Mouse (Mus musculus) limb, embryonic 11.5 days (tissue): ENCODE measurements around the gene Inpp5e. TPM values are rescaled to one million over a fixed set of nuclear protein-coding genes. Genes with fewer than 3 reads are reported as not detected.
A peak's percentile ranks its signal among the peaks of the same experiment; 100 is the strongest.

ENCODE experiments used
- ATAC-seq: fragments of 200-750 bp; cut with Nextera tagmentation; 2 replicates; pipeline ENCODE4 v1.8.0; 2017; ENCODE audit warnings: low read depth; ENCODE audit not compliant: insufficient number of reproducible peaks, low FRiP score, low TSS enrichment
- DNase-seq: peaks from one replicate; pipeline ENCODE4 v3.0.0-alpha.2; 2015; ENCODE audit warnings: low spot score
- H3K27ac ChIP-seq: fragments of 300-500 bp; sonication (generic); replicated peaks from 2 replicates; pipeline ENCODE4 v1.5.1; 2014; ENCODE audit warnings: low read depth, mild to moderate bottlenecking, low read length
- H3K27me3 ChIP-seq: fragments of 300-500 bp; sonication (generic); 2 replicates; pipeline ENCODE4 v1.6.1; 2014; ENCODE audit warnings: mild to moderate bottlenecking, low read length, mixed read lengths; ENCODE audit not compliant: control insufficient read depth, insufficient read depth
- H3K36me3 ChIP-seq: fragments of 300-500 bp; sonication (generic); 2 replicates; pipeline ENCODE4 v1.6.1; 2014; ENCODE audit warnings: mild to moderate bottlenecking, low read length, moderate library complexity, mixed read lengths; ENCODE audit not compliant: control insufficient read depth, insufficient read depth
- H3K4me1 ChIP-seq: fragments of 300-500 bp; sonication (generic); 2 replicates; pipeline ENCODE4 v1.6.1; 2014; ENCODE audit warnings: low read length, mixed read lengths; ENCODE audit not compliant: control insufficient read depth, insufficient read depth
- H3K4me2 ChIP-seq: fragments of 300-500 bp; sonication (generic); 2 replicates; pipeline ENCODE4 v1.6.1; 2014; ENCODE audit warnings: low read depth, mild to moderate bottlenecking, moderate library complexity; ENCODE audit not compliant: severe bottlenecking
- H3K4me3 ChIP-seq: fragments of 300-500 bp; sonication (generic); 2 replicates; pipeline ENCODE4 v1.5.1; 2014; ENCODE audit warnings: low read depth, low read length
- H3K9ac ChIP-seq: fragments of 300-500 bp; sonication (generic); 2 replicates; pipeline ENCODE4 v1.6.1; 2014; ENCODE audit warnings: mild to moderate bottlenecking, low read length
- H3K9me3 ChIP-seq: fragments of 300-500 bp; sonication (generic); 2 replicates; pipeline ENCODE4 v1.6.1; 2016; ENCODE audit warnings: low read length; ENCODE audit not compliant: control insufficient read depth
- WGBS: fragments of 180-500 bp; shearing (Covaris S2); extraction: QIAGEN DNeasy Blood & Tissue Kit; methylation state at CpG from one replicate; pipeline ENCODE4 v1.1.7; 2014; 5-methylcytosine and 5-hydroxymethylcytosine counted together
- polyA plus RNA-seq: library from polyadenylated mRNA; unstranded; fragments of >200 nt; fragmentation: Nextera tagmentation; extraction: Ambion mirVana; gene quantifications from 2 replicates; pipeline ENCODE4 v1.2.1, GENCODE M21; 2014

The Inpp5e gene
- polyA plus RNA-seq, 1 experiment from 2014 or later, result 24.4 TPM

DNA sequence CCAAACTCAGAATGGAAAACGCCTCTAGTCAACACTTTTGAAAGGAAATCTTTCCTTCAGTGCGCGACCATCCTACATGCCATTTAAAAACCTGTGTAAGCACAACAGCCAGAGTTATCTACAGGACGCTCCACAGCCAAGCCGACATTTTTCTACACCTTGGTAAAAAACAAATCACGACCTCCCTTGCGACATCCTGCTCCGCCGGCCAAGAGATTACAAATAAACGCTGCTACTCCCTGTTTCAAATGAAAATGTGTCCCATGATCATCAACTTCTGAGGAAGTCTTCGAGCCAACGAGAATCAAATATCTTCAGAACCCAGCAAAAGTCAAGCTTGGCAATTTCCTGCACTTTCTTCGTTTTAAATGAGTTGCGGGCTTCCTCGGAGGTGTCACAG lies 35.4 kb upstream of the Inpp5e start:
- H3K4me3 ChIP-seq, result peak overlapping the region; percentile 76
- H3K4me2 ChIP-seq, result peak overlapping the region; percentile 76
- ATAC-seq (no peak), DNase-seq (no peak)
- H3K9me3 ChIP-seq, result no peaks in the 10 kb centered on the region
- no peak overlapping the region for H3K27ac ChIP-seq
- H3K36me3 ChIP-seq, result peaks cover 18% of the 10 kb centered on the region
- H3K9ac ChIP-seq, result peak overlapping the region; percentile 91
- 5% methylated on average over 15 of the region's 15 CpGs for WGBS
- H3K4me1 ChIP-seq, result peaks cover 12% of the 10 kb centered on the region
- no peaks in the 10 kb centered on the region for H3K27me3 ChIP-seq

DNA sequence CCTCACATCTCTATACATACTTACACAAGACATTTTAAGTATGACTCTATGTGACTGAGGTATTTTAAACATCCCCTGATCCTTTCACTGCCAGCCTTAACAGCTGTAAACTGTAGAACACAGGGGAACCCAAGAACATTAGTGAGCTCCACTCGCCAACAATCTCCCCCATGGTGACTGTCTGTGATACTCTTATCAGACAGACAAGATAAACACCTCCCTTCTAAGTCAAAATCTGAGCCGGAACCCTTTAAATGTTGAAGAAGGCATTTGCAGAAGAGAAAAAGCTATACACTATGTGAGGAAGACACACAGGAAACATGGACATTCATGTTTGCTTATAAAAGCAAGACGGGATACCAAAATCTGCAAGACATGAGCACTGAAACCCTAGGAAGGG lies 34.9 kb upstream of the Inpp5e start:
- Histone ChIP-seq H3K4me1 (peaks cover 12% of the 10 kb centered on the region), H3K36me3 (peaks cover 21% of the 10 kb centered on the region), H3K27me3 (no peaks in the 10 kb centered on the region), H3K9ac (peak overlapping the region; percentile 91), H3K27ac (no peak overlapping the region), H3K4me3 (peak overlapping the region; percentile 76), H3K4me2 (peak overlapping the region; percentile 76), H3K9me3 (no peaks in the 10 kb centered on the region)
- 64% methylated on average over 3 of the region's 3 CpGs for WGBS
- ATAC-seq (no peak), DNase-seq (no peak)

GRCm38 (mm10) chr2:26442843-26443242 lies 33.8 kb upstream of the Inpp5e start:
- H3K9me3 ChIP-seq, result no peaks in the 10 kb centered on the region
- peaks cover 21% of the 10 kb centered on the region for H3K36me3 ChIP-seq
- H3K4me2 ChIP-seq, result no peak overlapping the region
- H3K27me3 ChIP-seq, result no peaks in the 10 kb centered on the region
- no peak overlapping the region for H3K27ac ChIP-seq
- H3K9ac ChIP-seq, result no peak overlapping the region
- H3K4me3 ChIP-seq, result no peak overlapping the region
- H3K4me1 ChIP-seq, result peaks cover 12% of the 10 kb centered on the region
- no peak for ATAC-seq
- DNase-seq, result no peak
- WGBS, result 88% methylated on average over 1 of the region's 1 CpGs

DNA sequence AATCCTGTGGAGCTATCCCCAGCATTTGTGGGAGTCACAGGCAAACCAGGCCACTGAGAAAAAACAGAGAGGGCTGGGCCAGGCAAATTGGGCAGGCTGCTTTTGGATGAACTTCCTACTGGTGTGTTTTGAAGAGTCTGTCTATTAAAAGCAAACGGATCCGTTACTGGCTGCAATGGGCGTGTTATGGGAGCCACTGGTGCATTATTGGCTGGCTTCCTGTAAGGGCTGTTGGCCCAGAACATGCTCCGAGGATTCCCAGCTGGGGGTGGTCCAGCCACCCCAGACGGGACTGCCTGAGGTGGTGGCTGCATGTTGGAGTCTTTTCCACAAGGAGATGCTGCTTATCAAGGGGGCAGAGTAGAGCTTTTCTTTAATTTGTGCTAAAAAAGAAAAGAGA lies 32.7 kb upstream of the Inpp5e start:
- H3K9ac ChIP-seq, result no peak overlapping the region
- no peak overlapping the region for H3K4me3 ChIP-seq
- peaks cover 10% of the 10 kb centered on the region for H3K4me1 ChIP-seq
- H3K27me3 ChIP-seq, result no peaks in the 10 kb centered on the region
- WGBS, result 85% methylated on average over 5 of the region's 5 CpGs
- ATAC-seq (no peak), DNase-seq (no peak)
- no peak overlapping the region for H3K27ac ChIP-seq
- H3K9me3 ChIP-seq, result no peaks in the 10 kb centered on the region
- peaks cover 21% of the 10 kb centered on the region for H3K36me3 ChIP-seq
- H3K4me2 ChIP-seq, result no peak overlapping the region

DNA sequence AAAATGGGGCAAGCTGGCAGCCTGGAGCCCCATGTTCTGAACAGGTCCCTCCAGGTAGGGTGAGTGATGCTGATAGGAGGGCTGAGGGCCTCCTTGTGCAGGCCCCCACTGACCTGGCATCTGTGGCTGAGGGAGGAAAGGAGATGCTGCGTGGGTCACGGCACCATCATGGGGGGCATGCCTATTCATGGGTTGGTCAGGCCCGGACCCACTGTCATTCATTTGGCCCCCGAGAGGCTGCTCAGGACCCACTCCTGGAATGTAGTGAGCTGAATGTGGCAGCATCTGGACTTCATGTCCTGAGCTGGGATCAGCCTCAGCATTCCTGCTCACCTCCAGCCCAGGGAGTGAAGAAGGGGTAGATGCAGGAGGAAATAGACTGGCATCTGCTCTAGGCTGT lies 32.3 kb upstream of the Inpp5e start:
- 94% methylated on average over 4 of the region's 4 CpGs for WGBS
- peaks cover 7% of the 10 kb centered on the region; the same call in 1 of the 2 replicates for H3K4me1 ChIP-seq
- no peak for ATAC-seq
- no peak for DNase-seq
- H3K9me3 ChIP-seq, result no peaks in the 10 kb centered on the region
- no peak overlapping the region for H3K4me2 ChIP-seq
- H3K36me3 ChIP-seq, result peaks cover 21% of the 10 kb centered on the region
- H3K4me3 ChIP-seq, result no peak overlapping the region
- no peaks in the 10 kb centered on the region for H3K27me3 ChIP-seq
- no peak overlapping the region for H3K9ac ChIP-seq
- no peak overlapping the region for H3K27ac ChIP-seq

DNA sequence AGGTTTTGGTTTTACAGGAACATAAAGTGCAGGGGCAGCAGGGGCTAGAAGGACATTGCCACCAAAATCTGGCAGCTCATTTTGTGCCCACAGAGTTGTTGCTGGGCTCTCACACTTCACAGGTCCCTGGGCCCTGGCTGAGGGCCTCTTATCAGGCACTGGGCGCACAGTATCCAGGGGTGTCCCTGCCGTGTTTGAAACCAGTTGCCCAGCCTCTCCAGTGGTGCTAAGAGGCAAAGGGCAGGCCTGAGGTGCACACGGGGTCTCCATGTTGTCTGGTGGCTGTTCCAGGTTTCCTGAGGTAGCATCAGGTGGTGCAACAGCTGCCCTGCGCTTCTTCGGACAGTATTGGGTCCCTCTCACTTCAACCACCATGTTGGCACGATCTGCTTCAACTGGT lies 30.7 kb upstream of the Inpp5e start:
- H3K27me3 ChIP-seq, result no peaks in the 10 kb centered on the region
- WGBS, result 92% methylated on average over 6 of the region's 6 CpGs
- no peak overlapping the region for H3K9ac ChIP-seq
- H3K4me3 ChIP-seq, result no peak overlapping the region
- no peak for ATAC-seq
- no peak overlapping the region for H3K4me2 ChIP-seq
- peaks cover 24% of the 10 kb centered on the region for H3K36me3 ChIP-seq
- H3K9me3 ChIP-seq, result no peaks in the 10 kb centered on the region
- peaks cover 7% of the 10 kb centered on the region; the same call in 1 of the 2 replicates for H3K4me1 ChIP-seq
- no peak overlapping the region for H3K27ac ChIP-seq
- no peak for DNase-seq

DNA sequence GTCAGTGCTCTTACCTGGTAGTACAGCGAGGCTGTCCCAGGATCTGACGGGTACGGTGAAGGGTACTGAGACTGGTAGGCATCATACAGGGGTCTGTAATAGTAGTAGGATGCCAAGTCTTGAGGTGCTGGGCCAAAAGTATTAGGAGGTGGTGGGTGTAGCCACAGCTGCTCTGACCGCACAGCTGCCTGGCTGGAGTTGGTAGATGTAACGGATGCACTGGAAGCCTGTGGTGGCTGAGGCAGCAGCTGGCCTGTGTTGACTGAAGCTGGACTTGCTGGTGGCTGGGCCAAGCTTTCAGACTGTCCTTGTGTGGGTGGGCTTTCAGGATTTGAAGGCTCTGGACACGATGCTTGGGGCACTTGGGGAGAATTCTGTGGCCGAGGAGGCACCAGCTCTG lies 29.4 kb upstream of the Inpp5e start:
- Histone ChIP-seq H3K36me3 (peaks cover 29% of the 10 kb centered on the region), H3K4me2 (no peak overlapping the region), H3K27me3 (no peaks in the 10 kb centered on the region), H3K9ac (no peak overlapping the region), H3K4me1 (no peaks in the 10 kb centered on the region; the same call in 1 of the 2 replicates), H3K27ac (no peak overlapping the region), H3K9me3 (no peaks in the 10 kb centered on the region), H3K4me3 (no peak overlapping the region)
- DNase-seq (no peak), ATAC-seq (no peak)
- 94% methylated on average over 7 of the region's 7 CpGs for WGBS

GRCm38 (mm10) chr2:26437221-26437620 lies 28.2 kb upstream of the Inpp5e start:
- Histone ChIP-seq H3K36me3 (peaks cover 29% of the 10 kb centered on the region), H3K9me3 (no peaks in the 10 kb centered on the region), H3K4me3 (no peak overlapping the region), H3K4me1 (no peaks in the 10 kb centered on the region), H3K9ac (no peak overlapping the region), H3K4me2 (no peak overlapping the region), H3K27ac (no peak overlapping the region), H3K27me3 (no peaks in the 10 kb centered on the region)
- WGBS, result 81% methylated on average over 4 of the region's 4 CpGs
- ATAC-seq (no peak), DNase-seq (no peak)

GRCm38 (mm10) chr2:26434791-26435572 lies 26.0 kb upstream of the Inpp5e start:
- Histone ChIP-seq H3K27me3 (no peaks in the 10 kb centered on the region), H3K9me3 (no peaks in the 10 kb centered on the region), H3K36me3 (peaks cover 24% of the 10 kb centered on the region), H3K4me1 (no peaks in the 10 kb centered on the region), H3K4me3 (no peak overlapping the region), H3K27ac (no peak overlapping the region), H3K9ac (no peak overlapping the region), H3K4me2 (no peak overlapping the region)
- no peak for DNase-seq
- WGBS, result 89% methylated on average over 7 of the region's 7 CpGs
- ATAC-seq, result no peak
